Mouse (Mus musculus): ENCODE measurements around the gene Prrg2. TPM values are rescaled to one million over a fixed set of nuclear protein-coding genes. Genes with fewer than 3 reads are reported as not detected.

Gene Prrg2
- total RNA-seq, 2 experiments from 2014 or later: 5.4 to 7.4 TPM

DNA sequence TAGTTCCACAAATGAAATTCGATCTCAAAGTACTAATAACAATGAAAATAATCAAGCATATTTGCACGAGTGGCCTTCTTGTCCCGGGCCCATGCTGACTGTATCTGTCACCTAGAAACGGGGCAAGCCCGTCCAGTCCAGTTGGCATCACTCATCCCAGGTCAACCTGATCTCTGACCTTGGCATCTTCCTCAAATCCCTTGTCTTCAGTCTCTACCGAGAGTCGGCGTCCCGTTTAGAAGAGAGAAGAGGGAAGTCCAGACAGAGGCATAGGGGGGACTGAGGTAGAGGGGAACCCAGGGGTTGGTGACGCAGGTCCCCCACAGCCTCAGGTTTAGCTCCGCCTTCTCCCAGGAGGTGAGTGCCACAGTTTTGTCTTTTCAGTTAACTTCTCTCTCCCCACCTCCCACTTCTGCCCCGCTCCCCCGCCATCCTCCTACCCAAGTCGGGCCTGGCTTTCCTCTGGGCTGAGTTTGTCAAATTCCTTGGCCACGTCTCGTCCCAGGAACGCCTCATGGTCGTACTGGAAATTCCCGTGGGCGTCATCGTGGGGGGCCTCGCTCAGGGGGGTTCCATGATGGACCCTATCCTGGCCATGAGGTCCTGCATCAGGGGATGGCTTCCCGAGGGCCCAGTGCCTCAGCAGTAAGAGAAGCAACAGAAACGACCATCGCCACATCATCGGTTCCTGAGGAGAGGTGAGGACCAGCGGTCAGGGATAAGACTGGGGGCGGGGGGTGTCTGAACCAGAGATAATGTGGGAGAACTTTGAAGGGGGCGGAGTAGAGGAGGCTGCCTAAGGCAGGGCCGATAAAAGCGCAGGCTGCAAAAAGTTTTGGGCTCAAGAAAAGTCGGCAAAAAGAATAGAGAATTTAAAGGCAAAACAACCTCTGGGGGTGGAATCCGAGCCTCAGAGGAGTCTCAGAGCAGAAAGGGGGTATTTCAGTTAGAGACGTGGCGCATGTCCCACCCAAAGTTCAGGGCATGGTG, 28.8 kb upstream of the Prrg2 start:
- intact Hi-C loops (cut with DNase I): no loop called here
- no peak for DNase-seq (ENCODE audit: low spot score in 2 of 2)

DNA sequence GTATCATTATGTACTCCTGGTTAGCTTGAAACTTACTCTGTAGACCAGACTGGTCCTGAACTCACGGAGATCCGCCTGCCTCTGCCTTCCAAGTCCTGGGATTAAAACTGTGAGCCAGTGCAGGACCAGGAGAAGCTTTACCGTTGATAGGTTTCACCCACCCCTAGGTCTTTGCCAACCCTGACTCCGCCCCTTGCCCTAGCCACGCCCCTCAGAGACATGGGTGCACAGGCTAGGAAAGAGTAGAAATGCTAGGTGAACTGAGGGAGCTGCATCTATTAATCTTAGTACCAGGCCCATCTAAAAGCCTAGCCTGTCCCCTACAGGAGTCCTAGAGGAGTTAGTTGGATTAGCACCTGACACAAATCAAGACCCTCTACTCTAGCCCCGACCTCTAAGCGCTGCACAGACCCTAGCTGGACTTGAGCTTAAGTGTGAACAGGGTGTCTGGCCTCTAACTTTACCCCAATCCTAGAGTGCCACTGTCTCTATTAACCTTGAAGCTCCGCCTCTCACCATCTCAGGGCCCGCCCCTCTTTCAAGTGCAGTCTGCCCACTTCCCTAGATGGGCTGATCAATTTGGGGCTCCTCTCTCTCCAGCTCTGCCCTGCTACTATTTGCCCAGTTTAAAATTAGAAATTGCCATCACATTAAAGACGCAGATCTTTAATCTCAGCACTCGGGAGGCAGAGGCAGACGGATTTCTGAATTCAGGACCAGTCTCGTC, 27.9 kb upstream of the Prrg2 start:
- intact Hi-C loops (cut with DNase I): no loop called here
- no peak for DNase-seq (ENCODE audit: low spot score in 2 of 2)

DNA sequence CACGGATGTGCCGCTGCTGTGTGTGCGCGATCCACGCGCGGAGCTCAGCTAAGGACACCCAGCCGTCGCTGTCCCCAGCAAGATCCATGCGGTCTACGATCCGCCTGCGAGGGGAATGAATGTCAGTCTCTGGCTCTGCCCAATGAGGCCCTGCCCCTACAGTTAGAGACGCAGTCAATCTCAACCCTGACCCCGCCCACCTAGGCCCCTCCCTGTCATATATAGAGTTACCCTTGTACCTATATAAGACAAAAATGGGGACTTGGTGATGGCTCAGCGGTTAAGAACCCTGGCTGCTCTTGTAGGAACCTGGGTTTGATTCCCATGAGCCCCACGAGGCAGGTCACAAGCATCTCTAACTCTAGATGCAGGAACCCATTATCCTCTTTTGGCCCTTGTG, 26.1 kb upstream of the Prrg2 start:
- intact Hi-C loops (cut with DNase I): no loop called here
- no peak for DNase-seq (ENCODE audit: low spot score in 2 of 2)

DNA sequence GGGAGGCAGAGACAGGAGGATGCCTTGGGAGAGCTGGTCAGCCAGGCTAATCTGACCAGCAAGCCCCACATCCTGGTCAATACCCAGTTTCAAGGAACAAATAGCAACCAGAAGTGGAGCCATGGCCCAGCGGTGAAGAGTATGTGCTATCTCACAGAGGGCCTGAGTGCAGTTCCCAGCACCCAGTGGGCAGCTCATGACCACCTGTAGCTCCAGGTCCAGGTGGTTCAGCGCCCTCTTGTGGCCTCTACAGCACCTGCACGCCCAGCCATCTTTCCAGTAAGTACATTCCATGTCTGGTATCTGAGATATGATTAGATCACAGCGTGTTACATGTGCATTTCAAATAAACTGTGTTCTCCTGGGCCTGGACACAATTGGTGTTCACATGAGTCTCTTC, 23.6 kb upstream of the Prrg2 start:
- intact Hi-C loops (cut with DNase I): no loop called here
- DNase-seq (ENCODE audit: low spot score in 2 of 2): no peak

DNA sequence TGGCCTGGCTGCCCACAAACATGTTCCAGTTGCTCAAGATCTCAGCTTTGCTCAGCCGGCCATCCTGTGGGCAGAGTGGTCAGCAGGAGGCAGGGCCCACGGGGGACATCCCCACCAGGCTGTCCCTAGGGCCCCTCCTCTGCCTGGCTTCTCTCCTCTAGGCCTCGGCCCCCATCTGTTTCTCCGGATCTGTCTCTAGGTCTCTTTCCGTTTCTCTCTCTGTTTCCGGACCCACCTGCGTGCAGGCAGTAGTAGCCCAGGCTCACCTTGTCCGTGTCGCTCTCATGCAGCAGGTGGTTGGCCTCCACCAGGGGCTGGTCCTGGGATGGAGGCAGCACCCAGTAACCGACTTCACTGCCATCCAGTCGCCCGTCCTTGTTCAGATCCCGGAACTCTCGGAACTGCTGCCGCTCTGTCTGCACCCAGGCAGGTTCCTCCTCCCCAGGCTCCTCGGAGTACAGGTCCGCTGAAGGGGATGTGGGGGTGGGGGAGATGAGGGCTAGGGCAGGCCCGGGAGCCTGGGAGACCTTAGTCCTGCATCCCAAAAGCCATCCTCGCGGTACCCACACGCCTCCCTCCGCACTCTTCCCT, 20.9 kb upstream of the Prrg2 start:
- no peak for DNase-seq (ENCODE audit: low spot score in 2 of 2)
- intact Hi-C loops (cut with DNase I): loop anchor here (5.0 kb wide), 1 partner anchor 39 kb away; the partner anchor contains the start of gene Rps11

DNA sequence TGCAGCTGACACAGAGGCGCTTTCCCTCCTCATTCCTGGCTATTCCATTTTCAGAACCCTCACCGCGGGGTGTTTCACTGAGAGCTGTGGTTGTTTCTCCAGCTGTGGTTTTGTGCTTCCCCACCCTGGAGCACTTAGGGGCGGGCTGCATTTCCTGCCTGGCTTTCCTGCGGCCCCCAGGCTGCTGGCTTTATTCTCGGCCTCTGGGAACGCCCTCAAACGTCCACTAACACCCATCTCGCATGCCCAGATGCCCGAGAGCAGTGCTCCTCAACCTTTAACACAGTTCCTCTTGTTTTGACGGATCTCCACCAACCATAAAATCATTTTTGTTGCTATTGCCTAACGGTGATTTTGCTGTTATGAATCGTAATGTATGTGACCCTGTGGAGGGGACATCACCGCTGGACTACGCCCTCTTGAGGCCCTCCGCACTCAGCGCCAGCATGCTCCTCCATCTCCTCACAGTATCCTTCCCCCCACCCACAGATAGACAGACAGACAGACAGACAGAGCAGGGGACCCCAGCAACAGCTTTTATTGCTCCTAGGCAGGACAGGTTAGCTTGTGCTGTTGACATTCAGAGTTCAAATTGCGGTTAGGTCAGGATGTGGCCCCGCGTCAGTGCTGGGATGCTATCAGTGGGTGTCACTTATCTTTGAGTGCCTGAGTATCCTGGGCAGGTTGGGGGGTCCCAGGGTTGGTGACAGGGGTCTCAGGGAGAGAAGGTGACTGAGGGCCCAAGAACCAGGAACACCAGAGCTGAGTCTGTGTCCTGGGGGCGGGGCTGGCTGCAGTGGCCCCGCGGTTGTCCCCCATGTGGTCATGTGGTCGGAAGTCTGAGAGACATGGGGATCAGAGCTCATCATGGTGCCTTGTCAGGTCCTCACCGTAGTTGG, 20.2 kb upstream of the Prrg2 start:
- no peak for DNase-seq (ENCODE audit: low spot score in 2 of 2)
- intact Hi-C loops (cut with DNase I): loop anchor here (5.0 kb wide), 1 partner anchor 40 kb away; the partner anchor contains the start of gene Rps11

DNA sequence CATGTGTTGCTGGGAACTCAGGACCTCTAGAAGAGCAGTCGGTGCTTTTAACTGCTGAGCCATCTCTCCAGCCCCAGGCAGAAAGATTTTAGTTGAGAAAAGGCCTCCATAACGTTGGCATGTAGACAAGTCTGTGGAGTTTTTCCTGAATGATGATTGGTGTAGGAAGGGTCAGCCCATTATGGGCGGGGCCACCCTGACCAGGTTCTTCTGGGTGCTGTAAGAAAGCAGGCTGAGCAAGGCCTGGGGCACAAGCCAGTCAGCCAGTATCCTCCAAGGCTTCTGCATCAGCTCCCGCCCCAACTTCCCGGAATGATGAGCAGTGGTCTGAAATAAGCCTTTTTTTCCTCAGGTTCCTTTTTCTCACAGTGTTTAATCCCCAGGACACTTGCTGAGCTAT, 18.5 kb upstream of the Prrg2 start:
- no peak for DNase-seq (ENCODE audit: low spot score in 2 of 2)
- intact Hi-C loops (cut with DNase I): loop anchor here (5.0 kb wide), 1 partner anchor 41 kb away; the partner anchor contains the start of gene Rps11

DNA sequence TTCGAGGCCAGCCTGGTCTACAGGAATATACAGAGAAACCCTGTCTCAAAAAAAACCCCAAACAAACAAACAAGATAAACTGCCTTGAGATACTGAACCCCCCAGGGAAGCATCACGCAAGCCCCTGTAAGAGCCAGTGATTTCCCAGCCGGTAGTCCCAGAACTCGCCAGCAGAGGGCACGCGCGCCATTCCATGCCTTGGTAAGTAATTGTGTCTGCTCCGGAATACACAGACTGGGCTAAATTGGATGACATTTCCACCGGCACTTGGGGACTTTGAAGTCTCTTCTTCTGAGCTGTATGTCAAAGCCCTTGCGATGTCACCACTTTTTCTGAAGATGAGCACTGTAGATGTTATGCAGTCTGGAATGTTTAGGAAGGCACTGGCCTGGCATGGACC, 17.4 kb upstream of the Prrg2 start:
- peak; percentile 83 to 90 for DNase-seq (ENCODE audit: low spot score in 2 of 2)
- intact Hi-C loops (cut with DNase I): loop anchor here (2.0 to 5.0 kb wide), 2 partner anchors 42 to 57 kb away; partner anchors contain the start of genes Flt3l, Gm45713 and Rps11

DNA sequence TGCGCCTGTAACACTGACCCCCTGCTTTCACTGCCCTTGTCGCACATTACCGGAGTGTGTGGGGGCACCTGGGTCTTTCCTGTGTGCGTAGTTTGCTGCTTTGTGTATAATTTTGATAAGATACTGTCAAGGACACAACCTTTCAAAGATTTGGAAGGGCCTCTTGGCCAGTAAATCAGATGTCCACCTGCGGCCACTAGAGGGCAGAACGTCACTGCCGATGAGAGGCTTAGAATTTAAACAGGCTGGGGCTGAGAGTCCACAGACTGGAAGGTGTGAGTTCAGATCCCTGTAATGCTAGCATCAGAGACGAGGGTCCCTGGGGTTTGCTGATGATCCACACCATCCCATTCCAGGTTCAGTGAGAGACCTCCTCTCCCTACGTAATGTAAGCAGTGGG, 16.0 kb upstream of the Prrg2 start:
- intact Hi-C loops (cut with DNase I): loop anchor here (2.0 kb wide), 1 partner anchor 58 kb away; the partner anchor contains the start of genes Flt3l and Gm45713
- DNase-seq (ENCODE audit: low spot score in 2 of 2): peak; percentile 53 to 55

DNA sequence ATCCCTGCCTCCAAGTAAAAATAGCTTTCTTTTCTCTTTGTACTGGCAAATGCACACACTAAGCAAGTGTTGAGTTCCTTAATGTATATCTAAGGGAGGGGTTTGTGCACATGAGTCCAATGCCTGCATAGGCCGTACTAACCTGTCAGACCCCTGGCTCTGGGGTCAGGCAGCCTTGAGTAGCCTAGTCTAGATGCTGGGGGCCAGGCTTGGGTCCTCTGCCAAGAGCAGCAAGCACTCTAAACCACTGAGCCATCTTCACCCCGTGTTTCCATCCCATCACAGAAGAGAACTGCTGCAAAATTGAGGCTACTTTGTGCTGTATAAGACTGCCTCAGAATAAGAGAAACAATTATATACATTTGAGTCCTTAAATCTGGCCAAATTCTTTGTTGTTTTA, 15.4 kb upstream of the Prrg2 start:
- intact Hi-C loops (cut with DNase I): loop anchor here (2.0 kb wide), 1 partner anchor 59 kb away; the partner anchor contains the start of genes Flt3l and Gm45713
- no peak for DNase-seq (ENCODE audit: low spot score in 2 of 2)

DNA sequence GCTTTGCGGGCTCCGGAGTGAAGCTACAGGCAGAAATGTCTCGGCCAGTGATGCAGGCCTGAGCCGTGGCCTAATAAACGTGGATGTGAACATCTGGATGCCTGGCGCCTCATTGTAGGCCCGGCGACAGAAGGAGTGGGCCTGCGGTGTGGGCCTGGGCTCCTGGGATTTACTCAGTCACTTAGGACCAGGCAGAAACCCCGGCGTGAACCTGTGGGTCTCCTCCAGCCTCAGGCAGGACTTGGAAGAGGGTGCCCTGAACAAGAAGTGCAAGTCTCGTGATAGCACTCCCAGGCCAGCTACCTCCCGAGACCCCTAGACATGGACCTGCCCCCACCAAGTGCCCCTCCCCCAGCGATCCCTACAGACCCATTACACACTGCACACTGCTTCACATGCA, 14.8 kb upstream of the Prrg2 start:
- DNase-seq (ENCODE audit: low spot score in 2 of 2): no peak
- intact Hi-C loops (cut with DNase I): no loop called here

DNA sequence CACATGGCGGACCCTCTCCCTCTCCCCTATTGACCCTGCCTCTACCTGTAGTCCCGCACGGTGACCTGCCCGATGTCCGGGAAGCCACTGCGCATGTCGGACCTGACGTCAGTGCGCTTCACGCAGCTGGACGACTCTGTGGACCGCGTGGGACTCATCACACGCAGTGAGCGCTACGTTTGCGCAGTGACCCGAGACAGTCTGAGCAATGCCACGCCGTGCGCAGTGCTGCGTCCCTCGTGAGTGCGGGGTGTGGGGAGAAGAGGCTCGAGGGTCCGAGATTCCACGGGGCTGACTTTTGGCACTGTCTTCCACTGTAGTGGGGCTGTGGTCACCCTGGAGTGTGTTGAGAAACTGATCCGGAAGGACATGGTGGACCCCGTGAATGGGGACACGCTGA, 14.0 kb upstream of the Prrg2 start:
- no peak for DNase-seq (ENCODE audit: low spot score in 2 of 2)
- intact Hi-C loops (cut with DNase I): no loop called here

DNA sequence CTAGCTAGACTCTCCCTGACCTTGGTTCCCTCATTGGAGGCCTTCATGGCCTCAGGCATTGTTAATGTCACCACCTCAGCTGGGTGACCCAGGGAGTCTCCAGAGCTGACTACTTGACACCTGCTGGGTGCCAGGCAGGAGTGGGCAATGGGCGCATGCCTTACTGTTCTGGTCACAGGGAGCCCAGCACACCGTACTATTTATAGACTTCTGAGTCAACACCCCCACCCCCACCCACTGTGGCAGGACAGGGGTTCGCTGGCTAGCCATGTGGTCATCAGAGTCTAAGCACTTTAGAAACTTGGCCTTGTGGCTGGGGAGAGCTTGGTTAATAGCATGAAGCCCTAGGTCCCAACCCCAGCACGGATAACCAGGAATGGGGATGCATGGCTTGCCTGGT, 12.9 kb upstream of the Prrg2 start:
- no peak for DNase-seq (ENCODE audit: low spot score in 2 of 2)
- intact Hi-C loops (cut with DNase I): no loop called here

DNA sequence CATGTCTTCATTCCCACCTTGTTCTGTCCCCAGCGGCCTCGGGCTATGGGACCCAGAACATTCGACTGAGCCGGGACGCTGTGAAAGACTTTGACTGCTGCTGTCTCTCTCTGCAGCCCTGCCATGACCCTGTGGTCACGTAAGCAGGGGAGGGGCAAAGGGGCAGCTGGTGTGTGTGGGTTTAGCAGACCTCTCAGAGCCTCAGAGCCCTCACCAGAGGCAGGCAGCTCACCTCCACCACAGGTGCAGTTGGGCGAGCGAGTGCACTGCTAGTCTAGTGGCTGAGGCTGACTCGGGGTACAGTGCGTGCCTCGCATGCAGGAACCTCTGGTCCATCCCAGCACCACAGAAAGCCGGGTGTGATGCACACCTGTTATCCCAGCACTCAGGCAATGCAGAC, 11.5 kb upstream of the Prrg2 start:
- no peak for DNase-seq (ENCODE audit: low spot score in 2 of 2)
- intact Hi-C loops (cut with DNase I): no loop called here

DNA sequence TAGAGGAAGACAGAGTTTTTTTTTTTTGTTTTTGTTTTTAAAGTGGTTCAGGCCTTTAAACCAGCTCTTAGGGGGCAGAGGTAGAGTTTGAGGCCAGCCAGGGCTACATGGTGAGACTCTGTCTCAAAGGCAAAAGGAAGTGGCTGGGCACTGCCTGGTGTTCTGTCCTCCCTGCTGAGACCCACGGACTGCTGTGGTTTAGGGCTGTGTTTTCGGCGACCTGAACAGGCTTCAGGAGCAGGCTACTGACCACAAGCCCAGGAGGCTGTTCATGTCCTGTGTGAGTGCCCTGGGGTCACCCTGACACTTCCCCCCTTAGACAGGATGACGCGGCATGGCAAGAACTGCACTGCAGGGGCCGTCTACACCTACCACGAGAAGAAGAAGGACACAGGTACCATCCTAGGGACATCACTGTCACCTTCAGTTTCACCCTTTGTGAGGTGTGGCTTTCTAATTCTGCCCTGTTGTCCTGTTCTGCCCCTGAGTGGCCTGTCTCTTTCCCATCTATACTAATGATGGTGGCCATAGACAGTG, 10.8 kb upstream of the Prrg2 start:
- no peak for DNase-seq (ENCODE audit: low spot score in 2 of 2)
- intact Hi-C loops (cut with DNase I): no loop called here

DNA sequence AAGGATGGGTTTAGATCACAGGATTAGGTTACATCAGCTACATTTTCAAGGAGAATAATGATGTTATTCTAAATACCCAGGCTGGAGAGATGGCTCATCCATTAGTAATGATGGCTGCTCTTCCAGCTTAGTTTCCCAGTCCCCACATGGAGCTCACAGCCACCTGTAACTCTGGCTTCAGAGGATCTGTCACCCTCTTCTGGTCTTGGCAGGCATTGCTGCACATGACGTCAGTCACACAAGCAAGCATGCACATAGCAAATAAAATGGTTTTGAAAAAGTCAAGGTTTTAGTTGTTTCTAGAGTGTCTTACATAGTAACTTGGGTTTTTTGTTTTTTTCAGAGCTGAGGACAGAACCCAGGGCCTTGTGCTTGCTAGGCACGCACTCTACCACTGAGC, 9.8 kb upstream of the Prrg2 start:
- DNase-seq (ENCODE audit: low spot score in 2 of 2): no peak
- intact Hi-C loops (cut with DNase I): no loop called here

DNA sequence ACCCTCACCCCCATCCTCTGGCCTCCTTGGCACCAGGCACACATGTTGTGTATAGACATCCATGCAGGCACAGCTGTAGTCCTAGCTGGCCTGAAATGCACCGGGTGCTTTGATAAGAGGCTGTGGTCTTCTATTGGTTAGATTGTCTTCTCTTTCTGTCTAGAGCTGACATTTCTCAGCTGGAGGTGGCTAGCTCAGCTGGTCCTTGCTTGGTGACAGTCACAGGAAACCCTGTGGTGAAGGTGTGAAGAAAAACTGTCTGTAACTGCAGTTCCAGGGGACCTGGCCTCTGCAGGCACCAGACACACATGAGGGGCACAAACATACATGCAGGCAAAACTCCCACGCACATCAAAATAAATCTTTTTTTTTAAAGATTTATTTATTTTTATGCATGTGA, 7.2 kb upstream of the Prrg2 start:
- no peak for DNase-seq (ENCODE audit: low spot score in 2 of 2)
- intact Hi-C loops (cut with DNase I): no loop called here

DNA sequence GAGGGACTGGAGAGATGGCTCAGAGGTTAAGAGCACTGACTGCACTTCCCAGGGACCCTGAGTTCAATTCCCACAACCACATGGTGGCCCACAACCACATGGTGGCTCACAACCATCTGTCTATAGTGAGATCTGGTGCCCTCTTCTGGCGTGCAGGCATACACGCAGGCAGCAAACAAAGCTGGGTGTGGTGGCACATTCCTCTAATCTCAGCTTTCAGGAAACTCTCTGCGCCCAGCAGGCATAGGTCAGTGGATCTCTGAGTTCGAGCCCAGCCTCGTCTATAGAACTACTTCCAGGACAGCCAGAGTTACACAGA, 5.5 kb upstream of the Prrg2 start:
- intact Hi-C loops (cut with DNase I): no loop called here
- DNase-seq (ENCODE audit: low spot score in 2 of 2): no peak

All from left cerebral cortex, postnatal 36 days (tissue).